Mouse (Mus musculus) kidney, postnatal 0 days (tissue): ENCODE measurements around the gene Cox6b1. TPM values are rescaled to one million over a fixed set of nuclear protein-coding genes. Genes with fewer than 3 reads are reported as not detected.
A peak's percentile ranks its signal among the peaks of the same experiment; 100 is the strongest.

ENCODE experiments used
- ATAC-seq: fragments of 200-750 bp; cut with Nextera tagmentation; replicated peaks from 2 replicates; pipeline ENCODE4 v1.8.0; 2017; ENCODE audit warnings: low read depth, moderate number of reproducible peaks, moderate TSS enrichment, moderate library complexity; ENCODE audit not compliant: low FRiP score
- DNase-seq: peaks from one replicate; pipeline ENCODE4 v3.0.0-alpha.2; 2016; ENCODE audit warnings: low spot score
- H3K27ac ChIP-seq: fragments of 300-500 bp; sonication (generic); 2 replicates; pipeline ENCODE4 v1.5.1; 2014; ENCODE audit warnings: mild to moderate bottlenecking
- H3K27me3 ChIP-seq: fragments of 300-500 bp; sonication (generic); 2 replicates; pipeline ENCODE4 v1.6.1; 2014; ENCODE audit warnings: low read length, mixed read lengths; ENCODE audit not compliant: insufficient read depth
- H3K36me3 ChIP-seq: fragments of 300-500 bp; sonication (generic); 2 replicates; pipeline ENCODE4 v1.6.1; 2014; ENCODE audit warnings: low read length, mixed read lengths; ENCODE audit not compliant: insufficient read depth
- H3K4me1 ChIP-seq: fragments of 300-500 bp; sonication (generic); replicated peaks from 2 replicates; pipeline ENCODE4 v1.6.1; 2014; ENCODE audit warnings: antibody characterized with exemption, low read length, mixed read lengths; ENCODE audit not compliant: insufficient read depth
- H3K4me2 ChIP-seq: fragments of 300-500 bp; sonication (generic); 2 replicates; pipeline ENCODE4 v1.6.1; 2014; ENCODE audit warnings: mild to moderate bottlenecking, low read length, moderate library complexity, mixed read lengths
- H3K4me3 ChIP-seq: fragments of 300-500 bp; sonication (generic); replicated peaks from 2 replicates; pipeline ENCODE4 v1.5.1; 2014; ENCODE audit warnings: low read depth, low read length
- H3K9ac ChIP-seq: fragments of 300-500 bp; sonication (generic); 2 replicates; pipeline ENCODE4 v1.6.1; 2014; ENCODE audit warnings: low read depth, low read length
- H3K9me3 ChIP-seq: fragments of 300-500 bp; sonication (generic); replicated peaks from 2 replicates; pipeline ENCODE4 v1.6.1; 2016; ENCODE audit warnings: low read length, inconsistent platforms, mixed read lengths
- CTCF ChIP-seq: IDR thresholded peaks from 2 replicates; pipeline ENCODE4 v1.5.1; 2016; ENCODE audit warnings: antibody characterized with exemption, low read depth, mild to moderate bottlenecking, moderate library complexity
- WGBS: fragments of 180-500 bp; shearing (Covaris S2); extraction: QIAGEN DNeasy Blood & Tissue Kit; methylation state at CpG from one replicate; pipeline ENCODE4 v1.1.7; 2014; 5-methylcytosine and 5-hydroxymethylcytosine counted together
- polyA plus RNA-seq: library from polyadenylated mRNA; unstranded; fragments of >200 nt; fragmentation: Nextera tagmentation; extraction: Ambion mirVana; gene quantifications from 2 replicates; pipeline ENCODE4 v1.2.1, GENCODE M21; 2015

Gene Cox6b1
- 1,603 and 1,723 TPM in 2 replicates for polyA plus RNA-seq

- H3K4me1 ChIP-seq: no peaks in the 10 kb centered on the region; the same call in 1 of the 2 replicates
- no peaks in the 10 kb centered on the region for H3K9me3 ChIP-seq
- DNase-seq: peak; percentile 97
- peak within 1 kb of the TSS; percentile 81 for H3K4me3 ChIP-seq
- H3K27me3 ChIP-seq: no peaks in the 10 kb centered on the region
- peak; percentile 92 for ATAC-seq
- H3K36me3 ChIP-seq: peaks cover 17% of the 10 kb centered on the region
- H3K9ac ChIP-seq: peak within 1 kb of the TSS; percentile 82
- peak within 1 kb of the TSS; percentile 83 for H3K4me2 ChIP-seq
- WGBS: 1% methylated on average over 44 of the region's 44 CpGs
- peak within 1 kb of the TSS; percentile 74 for H3K27ac ChIP-seq
- no peak for TF ChIP-seq CTCF
Measured at GRCm38 (mm10) chr7:30625530-30626384, at the start of gene Cox6b1. Gene Cox6b1, minus strand, starts transcription at chr7:30626151.

- TF ChIP-seq CTCF: no peak
- H3K4me3 ChIP-seq: no peak within 1 kb of the TSS
- no peaks in the 10 kb centered on the region for H3K4me1 ChIP-seq
- DNase-seq (no peak), ATAC-seq (no peak)
- no peaks in the 10 kb centered on the region for H3K27me3 ChIP-seq
- no peaks in the 10 kb centered on the region for H3K36me3 ChIP-seq
- no peak within 1 kb of the TSS for H3K9ac ChIP-seq
- WGBS: 69% methylated on average over 9 of the region's 9 CpGs
- no peak within 1 kb of the TSS for H3K27ac ChIP-seq
- no peaks in the 10 kb centered on the region for H3K9me3 ChIP-seq
- H3K4me2 ChIP-seq: no peak within 1 kb of the TSS
Measured at GRCm38 (mm10) chr7:30671480-30671879, 45.5 kb upstream of the Cox6b1 start, which contains the start of gene Pmis2. Gene Pmis2, minus strand, starts transcription at chr7:30671605.

GRCm38 (mm10) chr7:30669229-30669628 lies 43.3 kb upstream of the Cox6b1 start:
- 36% methylated on average over 3 of the region's 3 CpGs for WGBS
- Histone ChIP-seq H3K36me3 (no peaks in the 10 kb centered on the region), H3K9ac (no peak overlapping the region), H3K4me3 (no peak overlapping the region), H3K4me1 (no peaks in the 10 kb centered on the region; the same call in 1 of the 2 replicates), H3K27me3 (no peaks in the 10 kb centered on the region), H3K9me3 (no peaks in the 10 kb centered on the region), H3K4me2 (no peak overlapping the region), H3K27ac (no peak overlapping the region)
- ATAC-seq: no peak
- TF ChIP-seq CTCF: peak; percentile 54
- DNase-seq: peak; percentile 44

- no peaks in the 10 kb centered on the region for H3K9me3 ChIP-seq
- H3K27me3 ChIP-seq: no peaks in the 10 kb centered on the region
- H3K9ac ChIP-seq: peak overlapping the region; percentile 71; the same call in 1 of the 2 replicates
- H3K4me1 ChIP-seq: no peaks in the 10 kb centered on the region; the same call in 1 of the 2 replicates
- no peak for TF ChIP-seq CTCF
- peaks cover 4% of the 10 kb centered on the region; the same call in 1 of the 2 replicates for H3K36me3 ChIP-seq
- H3K4me3 ChIP-seq: peak overlapping the region; percentile 70
- ATAC-seq: 0 out of 2 replicates have a peak, but pooled peaks have one; percentile 36
- peak overlapping the region; percentile 93 for H3K4me2 ChIP-seq
- peak; percentile 37 for DNase-seq
- no peak overlapping the region for H3K27ac ChIP-seq
- 6% methylated on average over 11 of the region's 11 CpGs for WGBS
Measured at GRCm38 (mm10) chr7:30665321-30665720, 39.4 kb upstream of the Cox6b1 start.

- TF ChIP-seq CTCF: peak; percentile 5; the same call in 1 of the 2 replicates
- WGBS: 1% methylated on average over 34 of the region's 34 CpGs
- Histone ChIP-seq H3K27ac (no peak within 1 kb of the TSS), H3K4me1 (no peaks in the 10 kb centered on the region; the same call in 1 of the 2 replicates), H3K36me3 (peaks cover 4% of the 10 kb centered on the region; the same call in 1 of the 2 replicates), H3K9ac (peak within 1 kb of the TSS; percentile 71), H3K4me2 (peak within 1 kb of the TSS; percentile 93), H3K9me3 (no peaks in the 10 kb centered on the region), H3K27me3 (no peaks in the 10 kb centered on the region), H3K4me3 (peak within 1 kb of the TSS; percentile 70)
- ATAC-seq (peak; percentile 96), DNase-seq (peak; percentile 94)
Measured at GRCm38 (mm10) chr7:30664529-30665200, 38.7 kb upstream of the Cox6b1 start, which contains the start of gene Haus5. Gene Haus5, minus strand, starts transcription at chr7:30664994.
